Mouse (Mus musculus): Measurements from ENCODE around the gene Gbf1. TPM values are rescaled to one million over a fixed set of nuclear protein-coding genes. Genes with fewer than 3 reads are reported as not detected.
"Not testable (repeated sequence)": the region's sequence is repeated elsewhere in the genome, so short reads cannot be mapped to it uniquely, and the experiment has no call there.

Gbf1 gene
- polyA plus RNA-seq, 1 experiment = 80.6 TPM

DNA sequence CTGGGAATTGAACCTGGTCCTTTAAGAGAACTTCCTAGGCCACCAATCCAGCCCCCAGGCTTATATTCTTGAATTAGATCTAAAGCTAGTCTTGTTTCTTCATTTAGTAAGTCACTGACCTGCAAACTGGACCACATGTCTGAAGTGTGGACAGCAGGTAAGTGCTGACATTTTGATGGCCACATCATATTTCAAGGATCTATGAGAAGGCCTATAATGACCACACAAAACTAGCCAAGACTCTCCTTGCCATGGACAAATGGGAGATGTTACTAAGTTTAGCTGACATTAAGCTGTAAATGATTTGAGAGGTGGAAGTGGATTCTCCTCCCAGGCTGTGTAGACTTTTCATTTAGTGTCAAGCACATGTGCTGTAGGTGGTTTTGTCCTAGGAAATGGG, 58.6 kb downstream of the Gbf1 start:
- H3K4me1 ChIP-seq (ENCODE audit: control insufficient read depth, insufficient read depth, low read length) = peaks cover 7% of the 10 kb centered on the region
- H3K4me3 ChIP-seq (replicated peaks; ENCODE audit: extremely low read depth, low read depth, low read length) = no peak overlapping the region
- no peak for TF ChIP-seq POLR2A (IDR thresholded peaks at IDR 0.05; ENCODE audit: borderline replicate concordance, extremely low read depth, low read depth, low read length)
- no peak for TF ChIP-seq CTCF (IDR thresholded peaks at IDR 0.05; ENCODE audit: insufficient read depth, low read length)
- no peak for DNase-seq

- TF ChIP-seq POLR2A (IDR thresholded peaks at IDR 0.05; ENCODE audit: borderline replicate concordance, extremely low read depth, low read depth, low read length) = no peak
- TF ChIP-seq CTCF (IDR thresholded peaks at IDR 0.05; ENCODE audit: insufficient read depth, low read length) = no peak
- DNase-seq = no peak
- 51% methylated on average over 5 of the region's 5 CpGs for WGBS
- Histone ChIP-seq H3K4me1 (ENCODE audit: control insufficient read depth, insufficient read depth, low read length) (peaks cover 7% of the 10 kb centered on the region), H3K4me3 (replicated peaks; ENCODE audit: extremely low read depth, low read depth, low read length) (no peak overlapping the region)
Observed at GRCm38 (mm10) chr19:46214541-46214940, 62.2 kb downstream of the Gbf1 start.

GRCm38 (mm10) chr19:46215401-46215800, 63.1 kb downstream of the Gbf1 start:
- 24% methylated on average over 3 of the region's 3 CpGs for WGBS
- Histone ChIP-seq H3K4me3 (replicated peaks; ENCODE audit: extremely low read depth, low read depth, low read length) (no peak overlapping the region), H3K4me1 (ENCODE audit: control insufficient read depth, insufficient read depth, low read length) (peaks cover 7% of the 10 kb centered on the region)
- TF ChIP-seq CTCF (IDR thresholded peaks at IDR 0.05; ENCODE audit: insufficient read depth, low read length) (no peak), POLR2A (IDR thresholded peaks at IDR 0.05; ENCODE audit: borderline replicate concordance, extremely low read depth, low read depth, low read length) (no peak)
- DNase-seq = no peak

DNA sequence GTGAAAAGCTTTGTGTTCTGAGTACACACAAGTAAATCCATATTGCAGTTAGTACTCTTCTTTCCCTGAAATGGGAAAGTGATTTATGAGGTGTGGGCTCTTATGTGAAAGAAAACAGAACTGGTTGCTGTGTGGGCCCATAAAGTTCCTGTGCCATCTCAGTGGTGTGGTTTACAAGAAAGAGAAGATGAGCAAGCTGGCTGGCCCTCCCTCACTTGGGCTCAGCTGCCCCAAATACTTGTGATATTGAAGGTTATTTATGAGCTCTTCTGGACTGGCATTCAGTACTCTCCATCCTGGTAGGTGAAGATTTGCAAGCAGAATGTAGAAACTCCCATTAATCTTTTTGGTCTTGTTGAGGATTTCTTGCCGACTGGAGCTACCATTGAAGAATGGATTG, 64.4 kb downstream of the Gbf1 start:
- peaks cover 7% of the 10 kb centered on the region for H3K4me1 ChIP-seq (ENCODE audit: control insufficient read depth, insufficient read depth, low read length)
- 79% methylated on average over 1 of the region's 1 CpGs for WGBS
- TF ChIP-seq CTCF (IDR thresholded peaks at IDR 0.05; ENCODE audit: insufficient read depth, low read length) (no peak), POLR2A (IDR thresholded peaks at IDR 0.05; ENCODE audit: borderline replicate concordance, extremely low read depth, low read depth, low read length) (no peak)

DNA sequence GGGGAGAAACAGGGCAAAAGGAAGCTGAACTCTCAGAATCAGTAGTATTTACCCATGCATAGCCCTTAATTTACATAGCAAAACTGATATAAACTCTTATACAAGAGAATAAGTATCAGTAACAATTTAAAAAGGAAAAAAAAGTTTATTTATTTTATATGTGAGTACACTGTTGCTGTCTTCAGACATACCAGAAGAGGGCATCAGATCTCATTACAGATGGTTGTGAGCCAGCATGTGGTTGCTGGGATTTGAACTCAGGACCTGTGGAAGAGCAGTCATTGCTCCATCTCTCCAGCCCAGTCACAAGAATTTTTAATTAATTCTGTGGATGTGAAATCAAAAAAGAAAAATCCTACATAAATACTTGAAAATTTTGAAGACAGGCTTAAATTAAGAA, 65.0 kb downstream of the Gbf1 start:
- not testable (repeated sequence) for DNase-seq; H3K4me1 ChIP-seq (ENCODE audit: control insufficient read depth, insufficient read depth, low read length); H3K4me3 ChIP-seq (replicated peaks; ENCODE audit: extremely low read depth, low read depth, low read length)

More for the DNA sequence above, 64.4 kb downstream of the Gbf1 start:
- DNase-seq = no peak
- no peak overlapping the region for H3K4me3 ChIP-seq (replicated peaks; ENCODE audit: extremely low read depth, low read depth, low read length)

GRCm38 (mm10) chr19:46220116-46220515, 67.8 kb downstream of the Gbf1 start:
- DNase-seq = no peak
- Histone ChIP-seq H3K4me1 (ENCODE audit: control insufficient read depth, insufficient read depth, low read length) (peaks cover 4% of the 10 kb centered on the region), H3K4me3 (replicated peaks; ENCODE audit: extremely low read depth, low read depth, low read length) (no peak overlapping the region)
- no peak for TF ChIP-seq CTCF (IDR thresholded peaks at IDR 0.05; ENCODE audit: insufficient read depth, low read length)
- no peak for TF ChIP-seq POLR2A (IDR thresholded peaks at IDR 0.05; ENCODE audit: borderline replicate concordance, extremely low read depth, low read depth, low read length)
- WGBS = 83% methylated on average over 5 of the region's 5 CpGs

DNA sequence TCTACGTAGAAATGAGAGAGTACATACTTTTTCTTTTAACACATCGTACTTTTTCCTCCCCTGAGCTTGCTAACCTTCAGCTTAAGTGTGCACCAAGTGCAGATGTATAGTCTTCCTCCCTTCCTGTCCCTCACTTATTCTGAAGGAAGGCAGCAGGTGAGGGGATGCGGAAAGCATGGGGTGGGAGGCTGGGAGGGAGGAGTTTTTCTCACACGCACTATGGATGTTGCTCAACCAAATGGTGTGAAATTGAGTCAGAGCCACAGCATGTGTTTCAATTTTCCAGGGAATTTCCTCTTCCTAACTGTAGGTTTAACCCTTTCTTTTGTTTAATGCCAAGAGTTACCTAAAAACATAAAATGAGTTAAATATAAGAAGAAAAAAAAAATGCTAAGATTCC, 70.8 kb downstream of the Gbf1 start:
- H3K4me3 ChIP-seq (replicated peaks; ENCODE audit: extremely low read depth, low read depth, low read length) = no peak overlapping the region
- no peaks in the 10 kb centered on the region; the same call in 1 of the 2 replicates for H3K4me1 ChIP-seq (ENCODE audit: control insufficient read depth, insufficient read depth, low read length)
- TF ChIP-seq POLR2A (IDR thresholded peaks at IDR 0.05; ENCODE audit: borderline replicate concordance, extremely low read depth, low read depth, low read length) (no peak), CTCF (IDR thresholded peaks at IDR 0.05; ENCODE audit: insufficient read depth, low read length) (no peak)
- WGBS = 76% methylated on average over 4 of the region's 4 CpGs
- no peak for DNase-seq

DNA sequence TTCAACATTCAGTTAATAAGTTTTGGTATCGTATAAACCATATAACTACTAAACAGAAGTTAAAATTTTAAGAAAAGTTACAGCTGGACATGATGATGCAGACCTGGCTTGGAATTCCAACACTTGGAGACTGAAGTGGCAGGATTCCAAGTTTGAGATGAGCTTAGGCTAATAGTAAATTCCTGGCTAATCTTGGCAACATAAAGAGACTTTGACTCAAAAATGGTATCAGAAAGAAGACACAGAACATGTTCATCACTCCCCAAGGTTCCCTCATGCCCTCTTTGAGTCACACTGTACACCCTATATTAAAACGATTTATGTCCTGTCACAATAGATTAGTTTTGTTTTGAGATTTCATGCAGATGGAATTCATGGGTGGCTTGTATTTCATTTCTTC, 72.6 kb downstream of the Gbf1 start:
- TF ChIP-seq CTCF (IDR thresholded peaks at IDR 0.05; ENCODE audit: insufficient read depth, low read length) (no peak), POLR2A (IDR thresholded peaks at IDR 0.05; ENCODE audit: borderline replicate concordance, extremely low read depth, low read depth, low read length) (no peak)
- WGBS = 64% methylated on average over 2 of the region's 2 CpGs
- H3K4me3 ChIP-seq (replicated peaks; ENCODE audit: extremely low read depth, low read depth, low read length) = no peak overlapping the region
- no peaks in the 10 kb centered on the region; the same call in 1 of the 2 replicates for H3K4me1 ChIP-seq (ENCODE audit: control insufficient read depth, insufficient read depth, low read length)
- DNase-seq = no peak

DNA sequence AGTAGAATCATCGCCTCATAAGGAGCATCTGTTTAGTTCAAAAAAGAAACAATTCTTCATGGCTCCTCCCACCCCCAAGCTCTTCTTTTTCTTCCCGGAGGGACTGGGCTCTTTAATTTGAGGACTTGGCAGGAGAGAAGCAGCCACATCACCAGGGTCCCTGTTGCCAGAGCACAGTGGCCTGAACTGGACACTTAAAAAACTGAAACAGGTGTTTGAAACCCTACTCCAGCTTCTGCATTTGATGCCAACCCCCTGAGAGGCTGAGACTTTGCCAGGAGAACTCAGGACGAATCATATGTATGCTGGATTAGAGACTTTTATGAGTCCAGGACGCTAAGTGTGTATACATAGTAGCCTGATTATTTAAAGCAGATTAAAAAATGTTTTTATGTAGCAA, 73.2 kb downstream of the Gbf1 start:
- DNase-seq = no peak
- whole genome bisulfite sequencing = 41% methylated on average over 4 of the region's 4 CpGs
- TF ChIP-seq POLR2A (IDR thresholded peaks at IDR 0.05; ENCODE audit: borderline replicate concordance, extremely low read depth, low read depth, low read length) = no peak
- no peak for TF ChIP-seq CTCF (IDR thresholded peaks at IDR 0.05; ENCODE audit: insufficient read depth, low read length)
- no peak overlapping the region for H3K4me3 ChIP-seq (replicated peaks; ENCODE audit: extremely low read depth, low read depth, low read length)
- no peaks in the 10 kb centered on the region; the same call in 1 of the 2 replicates for H3K4me1 ChIP-seq (ENCODE audit: control insufficient read depth, insufficient read depth, low read length)

- Histone ChIP-seq H3K4me3 (replicated peaks; ENCODE audit: extremely low read depth, low read depth, low read length) (no peak overlapping the region), H3K4me1 (ENCODE audit: control insufficient read depth, insufficient read depth, low read length) (no peaks in the 10 kb centered on the region; the same call in 1 of the 2 replicates)
- TF ChIP-seq POLR2A (IDR thresholded peaks at IDR 0.05; ENCODE audit: borderline replicate concordance, extremely low read depth, low read depth, low read length) (no peak), CTCF (IDR thresholded peaks at IDR 0.05; ENCODE audit: insufficient read depth, low read length) (no peak)
- DNase-seq = no peak
- WGBS = 89% methylated on average over 3 of the region's 3 CpGs
Observed at GRCm38 (mm10) chr19:46226295-46226694, 74.0 kb downstream of the Gbf1 start.

- whole genome bisulfite sequencing = 94% methylated on average over 3 of the region's 3 CpGs
- no peak for DNase-seq
- Histone ChIP-seq H3K4me3 (replicated peaks; ENCODE audit: extremely low read depth, low read depth, low read length) (no peak overlapping the region), H3K4me1 (ENCODE audit: control insufficient read depth, insufficient read depth, low read length) (no peaks in the 10 kb centered on the region; the same call in 1 of the 2 replicates)
- TF ChIP-seq CTCF (IDR thresholded peaks at IDR 0.05; ENCODE audit: insufficient read depth, low read length) (no peak), POLR2A (IDR thresholded peaks at IDR 0.05; ENCODE audit: borderline replicate concordance, extremely low read depth, low read depth, low read length) (no peak)
Observed at GRCm38 (mm10) chr19:46227300-46227699, 75.0 kb downstream of the Gbf1 start.
